Mouse (Mus musculus): ENCODE results near the gene Gdpgp1. TPM values are rescaled to one million over a fixed set of nuclear protein-coding genes. Genes with fewer than 3 reads are reported as not detected.

The Gdpgp1 gene
- polyA plus RNA-seq, 1 experiment from 2014 or later: 5.6 TPM

DNA sequence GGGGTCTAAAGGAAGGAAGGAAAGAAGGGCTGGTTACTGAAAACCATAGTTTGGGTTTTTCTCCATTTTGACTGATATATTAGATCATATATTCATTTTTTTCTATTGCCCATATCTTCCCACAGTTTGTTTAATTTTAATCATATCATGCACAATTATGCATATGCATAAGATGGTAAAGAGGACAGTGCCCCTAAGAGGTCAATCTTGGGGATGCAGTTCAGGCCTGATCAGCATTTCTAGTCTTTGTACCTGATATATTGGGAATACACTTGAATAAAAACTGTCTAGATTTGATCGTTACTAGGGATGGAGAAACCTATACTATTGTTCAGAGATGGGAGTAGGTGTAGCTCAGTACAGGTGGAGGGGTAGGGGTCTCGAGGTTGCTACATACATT lies 48.3 kb downstream of the Gdpgp1 start:
- H3K27me3 ChIP-seq (ENCODE audit: control insufficient read depth, insufficient read depth, low read length): no peaks in the 10 kb centered on the region
- no peak overlapping the region for H3K27ac ChIP-seq (ENCODE audit: low read length)
- ATAC-seq (ENCODE audit: insufficient number of reproducible peaks, insufficient read depth, low FRiP score, low read depth): no peak
- H3K4me1 ChIP-seq (ENCODE audit: control insufficient read depth, insufficient read depth, low read length): no peaks in the 10 kb centered on the region
- H3K4me2 ChIP-seq (replicated peaks; ENCODE audit: low read depth, low read length): no peak overlapping the region
- H3K9ac ChIP-seq (replicated peaks; ENCODE audit: low read depth, low read length): no peak overlapping the region
- H3K9me3 ChIP-seq (ENCODE audit: control insufficient read depth, low read depth, low read length): no peaks in the 10 kb centered on the region
- H3K4me3 ChIP-seq (ENCODE audit: low read depth, low read length): no peak overlapping the region
- H3K36me3 ChIP-seq (ENCODE audit: control insufficient read depth, insufficient read depth, low read length): peaks cover 39% of the 10 kb centered on the region
- 85% methylated on average over 2 of the region's 2 CpGs for WGBS

DNA sequence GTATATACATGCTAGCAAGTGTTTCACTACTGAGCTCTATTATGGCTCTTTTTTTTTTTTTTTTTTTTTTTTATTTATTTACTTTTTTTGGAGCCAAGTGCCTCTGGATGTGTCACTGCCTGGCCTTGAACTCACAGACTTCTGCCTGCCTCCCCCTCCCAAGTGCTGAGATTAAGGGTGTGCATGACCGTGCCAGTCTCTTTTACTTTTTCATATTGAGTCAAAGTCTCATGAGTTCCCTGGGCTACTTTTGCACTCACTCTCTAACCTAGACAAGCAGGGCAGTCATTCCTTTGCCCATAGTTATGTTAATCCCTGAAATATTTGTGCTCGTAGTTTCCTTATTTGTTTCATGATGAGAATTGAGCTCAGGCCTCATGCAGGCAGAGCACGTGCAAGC lies 49.0 kb downstream of the Gdpgp1 start:
- H3K4me3 ChIP-seq (ENCODE audit: low read depth, low read length): no peak overlapping the region
- 87% methylated on average over 3 of the region's 3 CpGs for WGBS
- H3K9me3 ChIP-seq (ENCODE audit: control insufficient read depth, low read depth, low read length): no peaks in the 10 kb centered on the region
- H3K27me3 ChIP-seq (ENCODE audit: control insufficient read depth, insufficient read depth, low read length): no peaks in the 10 kb centered on the region
- H3K36me3 ChIP-seq (ENCODE audit: control insufficient read depth, insufficient read depth, low read length): peaks cover 37% of the 10 kb centered on the region
- no peak overlapping the region for H3K27ac ChIP-seq (ENCODE audit: low read length)
- H3K9ac ChIP-seq (replicated peaks; ENCODE audit: low read depth, low read length): no peak overlapping the region
- no peak for ATAC-seq (ENCODE audit: insufficient number of reproducible peaks, insufficient read depth, low FRiP score, low read depth)
- no peak overlapping the region for H3K4me2 ChIP-seq (replicated peaks; ENCODE audit: low read depth, low read length)
- H3K4me1 ChIP-seq (ENCODE audit: control insufficient read depth, insufficient read depth, low read length): no peaks in the 10 kb centered on the region

DNA sequence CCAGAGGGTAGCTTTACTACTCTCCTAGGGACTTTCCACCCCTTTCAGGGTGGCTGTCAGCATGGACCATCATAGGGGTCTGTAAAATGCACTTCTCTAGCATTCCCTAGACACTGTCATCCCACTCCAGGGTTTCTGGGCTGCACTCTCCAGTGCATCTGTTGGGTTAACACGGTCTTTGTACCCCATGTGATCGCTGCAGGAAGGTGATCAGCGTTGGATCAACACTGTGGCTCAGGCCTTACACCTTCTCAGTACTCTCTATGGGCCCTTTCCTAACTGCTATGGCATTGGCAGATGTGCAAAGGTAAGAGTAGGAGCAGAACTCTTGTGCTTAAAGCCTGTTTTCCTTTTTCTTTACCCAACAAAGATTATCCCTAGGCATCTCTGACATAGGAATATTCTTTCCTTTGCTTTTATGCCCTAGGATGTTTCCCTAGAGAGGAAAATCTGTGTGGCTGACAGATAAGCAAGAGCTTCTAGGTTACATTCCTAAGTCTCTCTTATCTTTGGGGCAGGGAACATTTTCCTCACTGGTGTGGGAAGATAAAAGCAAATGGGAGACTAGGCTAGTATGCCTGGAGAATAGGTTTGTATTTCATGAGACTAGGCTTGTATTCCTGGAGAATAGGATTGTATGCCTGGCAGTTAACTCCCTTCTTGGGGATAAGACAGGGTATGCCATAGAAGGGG lies 50.7 kb downstream of the Gdpgp1 start:
- no peak for ATAC-seq (ENCODE audit: insufficient number of reproducible peaks, insufficient read depth, low FRiP score, low read depth)
- no peaks in the 10 kb centered on the region for H3K4me1 ChIP-seq (ENCODE audit: control insufficient read depth, insufficient read depth, low read length)
- H3K27me3 ChIP-seq (ENCODE audit: control insufficient read depth, insufficient read depth, low read length): no peaks in the 10 kb centered on the region
- H3K9ac ChIP-seq (replicated peaks; ENCODE audit: low read depth, low read length): no peak overlapping the region
- H3K9me3 ChIP-seq (ENCODE audit: control insufficient read depth, low read depth, low read length): no peaks in the 10 kb centered on the region
- no peak overlapping the region for H3K4me2 ChIP-seq (replicated peaks; ENCODE audit: low read depth, low read length)
- peaks cover 37% of the 10 kb centered on the region for H3K36me3 ChIP-seq (ENCODE audit: control insufficient read depth, insufficient read depth, low read length)
- H3K4me3 ChIP-seq (ENCODE audit: low read depth, low read length): no peak overlapping the region
- WGBS: 85% methylated on average over 3 of the region's 3 CpGs
- H3K27ac ChIP-seq (ENCODE audit: low read length): no peak overlapping the region

DNA sequence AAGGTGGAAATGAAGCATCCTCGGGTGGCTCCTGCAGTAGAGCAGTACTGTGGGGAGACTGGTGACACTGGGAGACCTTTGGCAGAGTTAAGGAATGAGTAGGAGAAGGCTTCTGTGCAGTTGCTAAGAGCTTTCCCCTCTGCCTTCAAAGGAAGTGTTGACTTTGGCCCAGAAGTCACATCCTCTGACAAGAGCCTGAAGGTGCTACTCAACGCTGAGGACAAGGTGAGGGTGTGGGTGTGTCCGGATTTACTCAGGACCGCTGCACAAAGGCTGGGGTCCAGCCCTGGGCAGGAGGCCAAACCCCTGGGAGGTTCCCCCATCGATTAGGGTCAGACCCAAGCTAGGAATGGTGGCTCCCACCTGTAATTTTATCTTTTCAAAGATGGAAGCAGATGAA lies 51.7 kb downstream of the Gdpgp1 start:
- Histone ChIP-seq H3K27ac (ENCODE audit: low read length) (no peak overlapping the region), H3K9me3 (ENCODE audit: control insufficient read depth, low read depth, low read length) (no peaks in the 10 kb centered on the region), H3K4me3 (ENCODE audit: low read depth, low read length) (no peak overlapping the region), H3K9ac (replicated peaks; ENCODE audit: low read depth, low read length) (no peak overlapping the region), H3K4me1 (ENCODE audit: control insufficient read depth, insufficient read depth, low read length) (no peaks in the 10 kb centered on the region), H3K27me3 (ENCODE audit: control insufficient read depth, insufficient read depth, low read length) (no peaks in the 10 kb centered on the region), H3K36me3 (ENCODE audit: control insufficient read depth, insufficient read depth, low read length) (peaks cover 34% of the 10 kb centered on the region), H3K4me2 (replicated peaks; ENCODE audit: low read depth, low read length) (no peak overlapping the region)
- 87% methylated on average over 5 of the region's 5 CpGs for WGBS
- no peak for ATAC-seq (ENCODE audit: insufficient number of reproducible peaks, insufficient read depth, low FRiP score, low read depth)

DNA sequence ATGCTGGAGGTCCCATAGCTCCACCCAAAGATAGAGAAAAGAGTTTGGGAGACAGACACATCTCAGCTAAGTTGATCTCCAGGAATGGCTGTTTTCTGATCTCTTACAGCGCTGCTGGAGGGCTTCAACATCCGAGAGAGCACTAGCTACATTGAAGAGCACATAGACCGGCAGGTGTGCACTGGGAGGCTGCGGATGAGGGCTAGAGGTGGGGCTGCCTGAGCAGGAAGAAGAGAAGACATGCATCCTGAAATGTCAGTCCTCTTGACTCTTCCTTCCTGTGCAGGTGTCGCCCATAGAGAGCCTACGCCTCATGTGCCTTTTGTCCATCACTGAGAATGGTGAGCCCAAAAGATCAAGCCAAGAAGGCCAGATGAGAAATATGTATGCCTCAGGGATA lies 53.1 kb downstream of the Gdpgp1 start:
- H3K9ac ChIP-seq (replicated peaks; ENCODE audit: low read depth, low read length): no peak overlapping the region
- ATAC-seq (ENCODE audit: insufficient number of reproducible peaks, insufficient read depth, low FRiP score, low read depth): no peak
- peaks cover 31% of the 10 kb centered on the region for H3K36me3 ChIP-seq (ENCODE audit: control insufficient read depth, insufficient read depth, low read length)

DNA sequence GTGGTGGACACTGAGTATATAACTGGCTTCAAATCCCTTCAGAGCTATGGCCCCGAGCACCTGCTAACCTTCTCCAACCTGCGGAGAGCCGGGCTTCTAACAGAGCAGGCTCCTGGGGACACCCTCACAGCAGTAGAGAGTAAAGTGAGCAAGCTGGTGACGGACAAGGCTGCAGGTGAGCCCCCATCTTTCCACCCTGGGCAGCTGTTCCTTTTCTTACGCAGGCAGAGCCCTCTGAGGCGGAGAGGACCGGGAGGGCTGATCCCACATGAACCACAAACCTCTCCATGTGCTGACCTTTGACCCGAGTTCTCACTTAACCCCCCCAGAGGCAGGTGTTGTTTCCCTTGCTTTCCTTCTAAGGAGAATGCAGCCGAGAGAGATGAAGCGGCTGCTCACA lies 55.1 kb downstream of the Gdpgp1 start:
- 80% methylated on average over 10 of the region's 10 CpGs for WGBS

More for the DNA sequence above, 53.1 kb downstream of the Gdpgp1 start:
- WGBS: 94% methylated on average over 6 of the region's 6 CpGs
- Histone ChIP-seq H3K4me1 (ENCODE audit: control insufficient read depth, insufficient read depth, low read length) (no peaks in the 10 kb centered on the region), H3K4me3 (ENCODE audit: low read depth, low read length) (no peak overlapping the region), H3K27me3 (ENCODE audit: control insufficient read depth, insufficient read depth, low read length) (no peaks in the 10 kb centered on the region), H3K4me2 (replicated peaks; ENCODE audit: low read depth, low read length) (no peak overlapping the region), H3K9me3 (ENCODE audit: control insufficient read depth, low read depth, low read length) (no peaks in the 10 kb centered on the region), H3K27ac (ENCODE audit: low read length) (no peak overlapping the region)

More for the DNA sequence above, 55.1 kb downstream of the Gdpgp1 start:
- no peak overlapping the region for H3K27ac ChIP-seq (ENCODE audit: low read length)
- H3K4me1 ChIP-seq (ENCODE audit: control insufficient read depth, insufficient read depth, low read length): no peaks in the 10 kb centered on the region
- no peak overlapping the region for H3K4me3 ChIP-seq (ENCODE audit: low read depth, low read length)
- no peak overlapping the region for H3K9ac ChIP-seq (replicated peaks; ENCODE audit: low read depth, low read length)
- no peak overlapping the region for H3K4me2 ChIP-seq (replicated peaks; ENCODE audit: low read depth, low read length)
- no peak for ATAC-seq (ENCODE audit: insufficient number of reproducible peaks, insufficient read depth, low FRiP score, low read depth)
- H3K36me3 ChIP-seq (ENCODE audit: control insufficient read depth, insufficient read depth, low read length): peaks cover 31% of the 10 kb centered on the region
- H3K27me3 ChIP-seq (ENCODE audit: control insufficient read depth, insufficient read depth, low read length): no peaks in the 10 kb centered on the region
- no peaks in the 10 kb centered on the region for H3K9me3 ChIP-seq (ENCODE audit: control insufficient read depth, low read depth, low read length)

Other genes with a start within 250 kb of the Gdpgp1 start
- 16.4 and 16.6 TPM in 2 replicates for gene Zfp710, start 208.1 kb upstream of the Gdpgp1 start, polyA plus RNA-seq (2014; fragmentation: Nextera tagmentation; extraction: Ambion mirVana)
- 613 and 615 TPM in 2 replicates for gene Idh2, start 117.5 kb upstream of the Gdpgp1 start, polyA plus RNA-seq (2014; fragmentation: Nextera tagmentation; extraction: Ambion mirVana)
- 21.7 and 23.4 TPM in 2 replicates for gene Sema4b, start 46.0 kb upstream of the Gdpgp1 start, polyA plus RNA-seq (2014; fragmentation: Nextera tagmentation; extraction: Ambion mirVana)
- gene Cib1, start 52 bp upstream of the Gdpgp1 start, polyA plus RNA-seq (2014; fragmentation: Nextera tagmentation; extraction: Ambion mirVana): 108 and 112 TPM in 2 replicates
- gene Ttll13, start 13.5 kb downstream of the Gdpgp1 start, polyA plus RNA-seq (2014; fragmentation: Nextera tagmentation; extraction: Ambion mirVana): 1.0 and 1.8 TPM in 2 replicates
- 51.7 and 52.2 TPM in 2 replicates for gene Ngrn, start 28.4 kb downstream of the Gdpgp1 start, polyA plus RNA-seq (2014; fragmentation: Nextera tagmentation; extraction: Ambion mirVana)
- gene Vps33b, start 36.8 kb downstream of the Gdpgp1 start, polyA plus RNA-seq (2014; fragmentation: Nextera tagmentation; extraction: Ambion mirVana): 14.3 and 15.6 TPM in 2 replicates
- gene Prc1, start 61.6 kb downstream of the Gdpgp1 start, polyA plus RNA-seq (2014; fragmentation: Nextera tagmentation; extraction: Ambion mirVana): 159 and 167 TPM in 2 replicates
- gene Rccd1, start 91.6 kb downstream of the Gdpgp1 start, polyA plus RNA-seq (2014; fragmentation: Nextera tagmentation; extraction: Ambion mirVana): 15.1 and 19.2 TPM in 2 replicates
- 28.6 and 29.4 TPM in 2 replicates for gene Unc45a, start 108.1 kb downstream of the Gdpgp1 start, polyA plus RNA-seq (2014; fragmentation: Nextera tagmentation; extraction: Ambion mirVana)
- gene Hddc3, start 110.2 kb downstream of the Gdpgp1 start, polyA plus RNA-seq (2014; fragmentation: Nextera tagmentation; extraction: Ambion mirVana): 24.3 and 26.5 TPM in 2 replicates
- 18.3 and 19.8 TPM in 2 replicates for gene Man2a2, start 138.5 kb downstream of the Gdpgp1 start, polyA plus RNA-seq (2014; fragmentation: Nextera tagmentation; extraction: Ambion mirVana)
- gene Fes, start 155.1 kb downstream of the Gdpgp1 start, polyA plus RNA-seq (2014; fragmentation: Nextera tagmentation; extraction: Ambion mirVana): 9.1 and 9.5 TPM in 2 replicates
- gene Furin, start 172.6 kb downstream of the Gdpgp1 start, polyA plus RNA-seq (2014; fragmentation: Nextera tagmentation; extraction: Ambion mirVana): 10.8 and 12.4 TPM in 2 replicates